Mouse (Mus musculus) lung, postnatal 0 days (tissue): ENCODE data around the gene Anapc11.

Experiments used
- CTCF ChIP-seq: IDR thresholded peaks from 2 replicates; pipeline ENCODE4 v1.5.1; 2016; ENCODE audit warnings: antibody characterized with exemption, mild to moderate bottlenecking
- EP300 ChIP-seq: IDR thresholded peaks from 2 replicates; pipeline ENCODE4 v1.6.1; 2016; ENCODE audit warnings: antibody characterized with exemption, mild to moderate bottlenecking, control low read depth

DNA sequence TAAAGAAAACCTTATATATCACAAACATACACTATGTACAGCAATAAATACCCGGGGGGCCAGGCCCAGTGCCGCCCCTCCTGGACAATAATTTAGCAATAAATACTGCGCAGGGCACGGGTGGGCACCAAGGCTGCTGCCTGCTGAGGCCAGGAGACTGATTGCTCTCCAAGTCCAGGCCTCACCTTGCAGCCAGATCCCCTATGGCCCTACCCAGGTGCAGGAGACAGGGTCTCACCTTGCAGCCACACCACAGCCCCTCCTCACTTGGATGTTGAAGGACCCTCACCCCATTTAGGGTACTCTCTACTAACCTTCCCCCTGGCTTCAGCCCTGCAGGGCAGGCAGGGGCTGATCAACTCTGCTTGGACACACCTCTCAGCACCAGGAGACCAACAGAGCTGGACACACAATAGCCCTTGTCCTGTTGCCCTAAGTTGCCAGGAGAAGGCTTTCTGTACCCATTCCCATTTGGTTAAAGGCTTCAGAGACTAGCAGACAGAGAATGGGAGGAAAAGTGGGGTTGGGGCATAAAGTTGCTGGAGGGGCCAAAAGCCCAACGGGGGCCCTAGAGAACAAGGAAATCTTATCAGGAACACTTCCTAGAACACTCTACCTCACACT lies 27.0 kb downstream of the Anapc11 start, which contains the start of gene Sirt7:
- no peak for TF ChIP-seq CTCF
- no peak for TF ChIP-seq EP300
